In genomic region chr9:71401667-71402066, GRCm38 (mm10) we compare ENCODE assay signal across 29 mouse cellular contexts.
A peak's percentile ranks its signal among the peaks of the same experiment; 100 is the strongest.
DNase-seq lines count a peak whose midpoint lies in the region; ATAC-seq and TF ChIP-seq lines count a peak whose summit lies in the region.
"Had no signal": no experiment of that assay in that cellular context is flagged by ENCODE, and none has a peak within 500 bp of the region (broad histone marks: within the 10 kb centered on the region; RNA-seq: fewer than 3 reads in every experiment).

No protein-coding gene starts in this region.

- WGBS in kidney, adult 2 months = 50% methylated on average over 1 of the region's 1 CpGs
- 56% methylated on average over 1 of the region's 1 CpGs for WGBS in kidney, embryonic 15.5 days

- no peak overlapping the region for H3K9ac ChIP-seq in kidney, embryonic 15.5 days
- H3K9ac ChIP-seq: embryonic facial prominence, embryonic 13.5 days; forebrain, embryonic 12.5 days; forebrain, embryonic 15.5 days; heart, embryonic 12.5 days; heart, embryonic 15.5 days; hindbrain, embryonic 14.5 days had no signal

- H3K4me3 ChIP-seq in kidney, adult 2 months (ENCODE audit: insufficient read depth, low read depth, low read length) = no peak overlapping the region
- no peak overlapping the region for H3K4me3 ChIP-seq in kidney, embryonic 15.5 days (replicated peaks)
- H3K4me3 ChIP-seq in C2C12 (ENCODE audit: insufficient read depth, poor library complexity, severe bottlenecking) = no peak overlapping the region
- H3K4me3 ChIP-seq: embryonic facial prominence, embryonic 10.5 days; embryonic facial prominence, embryonic 13.5 days; erythroblast, embryonic 14.5 days; forebrain, embryonic 12.5 days; forebrain, embryonic 15.5 days; heart, embryonic 12.5 days; heart, embryonic 15.5 days had no signal

- peak; percentile 11 for DNase-seq in kidney, adult 2 months
- DNase-seq in frontal cortex, postnatal 36 days (ENCODE audit: low spot score in 2 of 2) = no peak
- DNase-seq in left cerebral cortex, adult 9 months (ENCODE audit: low spot score in 2 of 2) = no peak
- DNase-seq: adrenal gland, adult 2 months; adrenal gland, postnatal 14 days; B cell, adult 2 months; cerebellum, adult 11 months; cerebellum, adult 2 months; cerebellum, adult 9-11 months; cerebellum, postnatal 25 days; embryo, embryonic 11 days; gastrocnemius, postnatal 10 days; gastrocnemius, postnatal 36 days; heart, adult 18-20 months; heart, postnatal 10 days; heart, postnatal 36 days had no signal

- no peaks in the 10 kb centered on the region for H3K36me3 ChIP-seq in kidney, adult 2 months (ENCODE audit: control insufficient read depth, insufficient read depth, low read length)
- H3K36me3 ChIP-seq in kidney, embryonic 15.5 days = no peaks in the 10 kb centered on the region
- no peaks in the 10 kb centered on the region for H3K36me3 ChIP-seq in C2C12 (ENCODE audit: control insufficient read depth, insufficient read depth)
- H3K36me3 ChIP-seq: embryonic facial prominence, embryonic 10.5 days; embryonic facial prominence, embryonic 13.5 days; forebrain, embryonic 12.5 days; forebrain, embryonic 15.5 days; heart, embryonic 12.5 days; heart, embryonic 15.5 days had no signal

- no peak for ATAC-seq in kidney, embryonic 15.5 days (replicated peaks; ENCODE audit: low FRiP score)
- ATAC-seq in megakaryocyte progenitor cell, adult 5-6 weeks (replicated peaks; ENCODE audit: poor library complexity) = 0 out of 2 replicates have a peak, but pooled peaks have one; percentile 34
- ATAC-seq: CD4-positive, CD25-positive, alpha-beta regulatory T cell, adult 4 months; forebrain, embryonic 15.5 days; intestine, postnatal 0 days had no signal

- H3K4me2 ChIP-seq in kidney, embryonic 15.5 days = no peak overlapping the region
- H3K4me2 ChIP-seq: embryonic facial prominence, embryonic 13.5 days; forebrain, embryonic 12.5 days; forebrain, embryonic 15.5 days; heart, embryonic 12.5 days; heart, embryonic 15.5 days; hindbrain, embryonic 14.5 days had no signal

- no peak for TF ChIP-seq CTCF in kidney, adult 2 months (conservative IDR thresholded peaks at IDR 0.05; ENCODE audit: insufficient read depth, insufficient read length, low read depth, low read length)
- no peak for TF ChIP-seq CTCF in C2C12 (IDR thresholded peaks at IDR 0.05; ENCODE audit: control insufficient read depth, insufficient read depth, insufficient read length)

- H3K79me2 ChIP-seq in C2C12 (ENCODE audit: control insufficient read depth, insufficient read depth) = no peaks in the 10 kb centered on the region

- no peaks in the 10 kb centered on the region for H3K27me3 ChIP-seq in kidney, adult 2 months (replicated peaks; ENCODE audit: control insufficient read depth, insufficient read depth, low read length)
- H3K27me3 ChIP-seq in kidney, embryonic 15.5 days = no peaks in the 10 kb centered on the region; the same call in 1 of the 2 replicates
- H3K27me3 ChIP-seq in C2C12 (ENCODE audit: control insufficient read depth, insufficient read depth, insufficient read length) = no peaks in the 10 kb centered on the region
- H3K27me3 ChIP-seq: forebrain, embryonic 12.5 days; forebrain, embryonic 15.5 days; heart, embryonic 15.5 days had no signal

- no peak for TF ChIP-seq POLR2A in kidney, adult 2 months (IDR thresholded peaks at IDR 0.05; ENCODE audit: low read depth, low read length)

- no peaks in the 10 kb centered on the region for H3K4me1 ChIP-seq in kidney, adult 2 months (ENCODE audit: control insufficient read depth, insufficient read depth, low read length)
- H3K4me1 ChIP-seq in kidney, embryonic 15.5 days = peaks cover 22% of the 10 kb centered on the region
- H3K4me1 ChIP-seq: forebrain, embryonic 15.5 days had no signal

- H3K79me3 ChIP-seq in C2C12 (ENCODE audit: low read depth) = no peaks in the 10 kb centered on the region

- H3ac ChIP-seq in C2C12 (ENCODE audit: control insufficient read depth, insufficient read length, low read depth) = no peak overlapping the region

- H3K27ac ChIP-seq in kidney, adult 2 months (ENCODE audit: insufficient read depth, low read depth, low read length) = no peak overlapping the region
- H3K27ac ChIP-seq in kidney, embryonic 15.5 days = no peak overlapping the region
- H3K27ac ChIP-seq: embryonic facial prominence, embryonic 10.5 days; embryonic facial prominence, embryonic 13.5 days; forebrain, embryonic 12.5 days; forebrain, embryonic 15.5 days; heart, embryonic 15.5 days; hindbrain, embryonic 14.5 days had no signal

- H3K9me3 ChIP-seq in kidney, embryonic 15.5 days (replicated peaks) = no peaks in the 10 kb centered on the region
- H3K9me3 ChIP-seq: embryonic facial prominence, embryonic 10.5 days; embryonic facial prominence, embryonic 13.5 days; forebrain, embryonic 12.5 days; forebrain, embryonic 15.5 days; heart, embryonic 12.5 days; heart, embryonic 15.5 days had no signal

TF ChIP-seq in C2C12, 6 proteins besides CTCF, POLR2A, EP300 and RAD21:
- TF ChIP-seq CEBPB (IDR thresholded peaks at IDR 0.05; ENCODE audit: low read depth) (peak; percentile 70), MYOG (IDR thresholded peaks at IDR 0.05; ENCODE audit: control insufficient read depth, extremely low read depth, insufficient read length) (no peak)
